Mouse (Mus musculus): ENCODE measurements at regions not wholly inside any gene's neighbourhood (a gene's known extent, or its start where the extent isn't known, plus 50 kb on each side); places are given as distances from the start of the nearest gene placed in this dataset.

- no peak for DNase-seq (ENCODE audit: low read depth, low spot score)
Observed at GRCm38 (mm10) chr1:133474546-133474945, 50.4 kb upstream of the Sox13 start.
